Mouse (Mus musculus) megakaryocyte, embryonic 14.5 days (primary cell): ENCODE data around the gene Rtl9.

Source experiments
- FLI1 ChIP-seq: IDR thresholded peaks from 2 replicates; pipeline ENCODE4 v1.6.1; 2012; ENCODE audit warnings: low read length, inconsistent platforms, mixed read lengths
- GATA1 ChIP-seq: IDR thresholded peaks from 3 replicates; pipeline ENCODE4 v1.6.1; 2012; ENCODE audit warnings: mixed read lengths, low read length, inconsistent platforms, borderline replicate concordance

DNA sequence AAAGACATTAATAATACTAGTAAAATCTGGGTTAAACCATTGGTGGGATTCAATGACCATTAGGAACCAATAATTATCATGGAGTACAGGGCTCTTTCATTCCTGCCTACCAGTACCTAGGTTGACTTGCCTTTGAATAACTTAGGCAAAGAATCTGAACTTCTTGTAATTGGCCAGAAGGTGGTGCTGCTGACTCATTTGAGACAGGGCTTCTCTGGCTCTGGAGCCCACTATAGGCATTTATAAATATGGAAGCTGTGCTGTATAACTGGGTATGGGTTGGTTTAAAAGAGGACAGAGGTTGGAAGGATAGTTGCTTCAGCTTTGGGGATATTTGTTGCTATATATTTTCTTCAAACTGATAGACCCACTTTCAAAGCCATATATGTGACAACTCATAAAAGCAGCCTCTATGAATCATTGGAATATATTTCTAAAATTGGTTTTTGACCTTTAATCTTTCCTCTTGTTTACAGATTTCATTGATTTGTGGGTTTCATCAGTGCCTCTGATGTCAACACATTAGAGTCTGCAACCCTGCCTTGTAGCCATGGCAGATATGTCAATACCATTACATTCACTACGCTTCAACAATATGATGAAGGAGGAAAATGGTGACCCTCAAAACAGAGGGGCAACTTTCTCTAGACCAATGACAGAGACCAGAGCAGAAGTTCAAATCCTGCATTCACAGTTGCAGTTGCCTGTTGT lies at the start of gene Rtl9:
- TF ChIP-seq GATA1, result no peak
- no peak for TF ChIP-seq FLI1
